Mouse (Mus musculus) heart, embryonic 13.5 days (tissue): ENCODE results near the gene Akap1. TPM values are rescaled to one million over a fixed set of nuclear protein-coding genes. Genes with fewer than 3 reads are reported as not detected.

Experiments used
- ATAC-seq: fragments of 200-750 bp; cut with Nextera tagmentation; 2 replicates; pipeline ENCODE4 v1.8.0; 2017; ENCODE audit warnings: moderate TSS enrichment; ENCODE audit not compliant: insufficient number of reproducible peaks, low FRiP score, low TSS enrichment; ENCODE audit errors: extremely low read depth
- H3K27ac ChIP-seq: fragments of 300-500 bp; sonication (generic); replicated peaks from 2 replicates; pipeline ENCODE4 v1.5.1; 2015; ENCODE audit warnings: moderate library complexity, mild to moderate bottlenecking, inconsistent platforms
- H3K27me3 ChIP-seq: fragments of 300-500 bp; sonication (generic); replicated peaks from 2 replicates; pipeline ENCODE4 v1.6.1; 2015; ENCODE audit warnings: mild to moderate bottlenecking, inconsistent platforms
- H3K36me3 ChIP-seq: fragments of 300-500 bp; sonication (generic); 2 replicates; pipeline ENCODE4 v1.6.1; 2015; ENCODE audit warnings: mild to moderate bottlenecking, inconsistent platforms
- H3K4me1 ChIP-seq: fragments of 300-500 bp; sonication (generic); 2 replicates; pipeline ENCODE4 v1.6.1; 2015; ENCODE audit warnings: inconsistent platforms
- H3K4me2 ChIP-seq: fragments of 300-500 bp; sonication (generic); 2 replicates; pipeline ENCODE4 v1.6.1; 2015; ENCODE audit warnings: inconsistent platforms, mild to moderate bottlenecking, moderate library complexity
- H3K4me3 ChIP-seq: fragments of 300-500 bp; sonication (generic); 2 replicates; pipeline ENCODE4 v1.5.1; 2015; ENCODE audit warnings: moderate library complexity, mild to moderate bottlenecking, inconsistent platforms
- H3K9ac ChIP-seq: fragments of 300-500 bp; sonication (generic); 2 replicates; pipeline ENCODE4 v1.6.1; 2015; ENCODE audit warnings: inconsistent platforms, mild to moderate bottlenecking, moderate library complexity
- H3K9me3 ChIP-seq: fragments of 300-500 bp; sonication (generic); 2 replicates; pipeline ENCODE4 v1.6.1; 2016; ENCODE audit warnings: inconsistent platforms
- WGBS: fragments of 180-500 bp; shearing (Covaris S2); methylation state at CpG from one replicate; pipeline ENCODE4 v1.1.7; 2015; ENCODE audit warnings: mixed read lengths; 5-methylcytosine and 5-hydroxymethylcytosine counted together
- polyA plus RNA-seq: library from polyadenylated mRNA; unstranded; fragments of >200 nt; fragmentation: Nextera tagmentation; extraction: Ambion mirVana; gene quantifications from 2 replicates; pipeline ENCODE4 v1.2.1, GENCODE M21; 2015

Akap1 gene
- polyA plus RNA-seq, 1 experiment from 2014 or later = 31.4 TPM

DNA sequence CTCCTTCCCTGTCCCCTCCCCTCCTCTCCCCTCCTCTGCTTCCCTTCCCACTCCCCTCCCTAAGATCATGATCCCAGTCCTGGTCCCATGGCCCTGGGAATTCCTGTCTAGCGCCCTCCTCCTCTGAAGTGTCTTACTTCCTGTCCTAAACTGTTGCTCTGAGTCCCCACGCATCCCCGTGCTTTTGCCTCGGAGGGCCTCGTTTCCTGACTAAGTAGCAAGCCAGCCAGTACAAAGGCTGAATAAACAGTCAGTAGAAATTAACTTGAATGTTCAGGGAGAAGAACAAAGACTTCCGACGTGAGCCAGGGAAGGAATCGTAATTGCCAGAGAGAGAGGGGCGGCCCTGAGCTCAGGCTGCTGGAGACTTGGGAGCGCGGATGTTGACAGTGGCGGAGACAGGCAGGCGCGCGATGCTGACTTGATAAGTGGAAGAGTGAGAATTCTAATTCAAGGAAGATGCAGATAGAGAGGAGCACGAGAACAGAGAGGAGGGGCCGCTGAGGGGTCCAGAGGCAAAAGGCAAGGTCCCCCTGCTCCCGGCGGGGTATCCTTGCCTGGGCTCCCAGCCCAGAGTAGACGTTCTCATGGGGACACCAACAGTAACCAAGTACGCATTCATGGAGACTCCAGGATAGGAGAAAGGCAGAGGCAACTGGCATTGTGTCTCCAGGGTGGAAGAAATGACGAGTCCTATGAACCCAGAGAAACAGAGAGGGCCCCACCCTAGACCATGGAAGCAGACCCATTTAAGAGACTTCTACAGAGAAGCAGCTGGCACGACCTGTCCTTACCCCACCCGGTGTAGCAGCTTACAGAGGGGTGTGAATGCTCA is 43.4 kb downstream of the Akap1 start:
- 10% methylated on average over 24 of the region's 24 CpGs for WGBS
- Histone ChIP-seq H3K4me1 (peaks cover 23% of the 10 kb centered on the region), H3K27me3 (peaks cover 7% of the 10 kb centered on the region; the same call in 1 of the 2 replicates), H3K9me3 (no peaks in the 10 kb centered on the region), H3K36me3 (no peaks in the 10 kb centered on the region), H3K9ac (peak overlapping the region; percentile 60), H3K4me2 (peak overlapping the region; percentile 64), H3K27ac (peak overlapping the region; percentile 59), H3K4me3 (peak overlapping the region; percentile 35)
- no peak for ATAC-seq

DNA sequence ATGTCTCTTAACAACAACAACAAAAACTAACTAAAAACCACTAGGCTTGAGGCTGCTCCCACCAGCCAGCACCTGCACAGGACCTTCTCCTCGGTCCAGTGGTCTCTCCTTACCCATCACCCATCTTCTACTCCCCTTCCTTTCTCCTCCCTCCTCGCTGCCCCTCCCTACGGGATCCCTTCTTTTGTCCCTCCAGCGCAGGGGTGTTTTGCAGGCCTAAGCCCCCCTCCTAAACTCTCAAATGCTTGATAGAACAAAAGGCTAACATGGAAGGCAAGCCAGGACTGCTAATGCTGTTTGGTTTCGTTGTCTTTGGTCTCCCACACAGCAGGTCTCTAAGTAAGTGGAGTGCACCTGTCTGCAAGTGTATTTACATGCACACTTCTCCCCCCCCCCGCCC is 44.1 kb downstream of the Akap1 start:
- no peak for ATAC-seq
- no peaks in the 10 kb centered on the region for H3K36me3 ChIP-seq
- no peaks in the 10 kb centered on the region for H3K9me3 ChIP-seq
- WGBS = 39% methylated on average over 6 of the region's 6 CpGs
- 0 out of 2 replicates have a peak overlapping the region, but pooled peaks have one; percentile 40 for H3K9ac ChIP-seq
- peak overlapping the region; percentile 64 for H3K4me2 ChIP-seq
- H3K27me3 ChIP-seq = peaks cover 7% of the 10 kb centered on the region; the same call in 1 of the 2 replicates
- H3K4me1 ChIP-seq = peaks cover 23% of the 10 kb centered on the region
- peak overlapping the region; percentile 59 for H3K27ac ChIP-seq
- H3K4me3 ChIP-seq = no peak overlapping the region

DNA sequence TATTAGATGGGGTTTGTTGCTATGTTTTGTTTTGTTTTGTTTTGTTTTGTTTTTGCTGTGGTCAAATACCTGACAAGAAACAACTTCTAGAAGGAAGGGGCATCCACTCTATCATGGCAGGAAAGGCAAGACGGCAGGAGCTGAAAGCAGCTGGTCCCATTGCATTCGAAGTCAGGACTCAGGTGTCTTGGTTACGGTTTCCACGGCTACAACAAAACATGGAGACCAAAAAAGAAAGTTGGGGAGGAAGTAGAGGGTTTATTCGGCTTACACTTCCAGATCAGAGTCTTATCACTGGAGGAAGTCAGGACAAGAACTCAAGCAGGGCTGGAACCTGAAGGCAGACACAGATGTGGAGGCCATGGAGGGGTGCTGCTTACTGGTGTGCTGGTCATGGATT is 47.3 kb downstream of the Akap1 start:
- no peak for ATAC-seq
- Histone ChIP-seq H3K9ac (no peak overlapping the region), H3K27me3 (peaks cover 7% of the 10 kb centered on the region; the same call in 1 of the 2 replicates), H3K4me1 (peaks cover 18% of the 10 kb centered on the region), H3K27ac (no peak overlapping the region), H3K4me3 (no peak overlapping the region), H3K4me2 (no peak overlapping the region), H3K36me3 (no peaks in the 10 kb centered on the region), H3K9me3 (no peaks in the 10 kb centered on the region)
- WGBS = 71% methylated on average over 5 of the region's 5 CpGs

DNA sequence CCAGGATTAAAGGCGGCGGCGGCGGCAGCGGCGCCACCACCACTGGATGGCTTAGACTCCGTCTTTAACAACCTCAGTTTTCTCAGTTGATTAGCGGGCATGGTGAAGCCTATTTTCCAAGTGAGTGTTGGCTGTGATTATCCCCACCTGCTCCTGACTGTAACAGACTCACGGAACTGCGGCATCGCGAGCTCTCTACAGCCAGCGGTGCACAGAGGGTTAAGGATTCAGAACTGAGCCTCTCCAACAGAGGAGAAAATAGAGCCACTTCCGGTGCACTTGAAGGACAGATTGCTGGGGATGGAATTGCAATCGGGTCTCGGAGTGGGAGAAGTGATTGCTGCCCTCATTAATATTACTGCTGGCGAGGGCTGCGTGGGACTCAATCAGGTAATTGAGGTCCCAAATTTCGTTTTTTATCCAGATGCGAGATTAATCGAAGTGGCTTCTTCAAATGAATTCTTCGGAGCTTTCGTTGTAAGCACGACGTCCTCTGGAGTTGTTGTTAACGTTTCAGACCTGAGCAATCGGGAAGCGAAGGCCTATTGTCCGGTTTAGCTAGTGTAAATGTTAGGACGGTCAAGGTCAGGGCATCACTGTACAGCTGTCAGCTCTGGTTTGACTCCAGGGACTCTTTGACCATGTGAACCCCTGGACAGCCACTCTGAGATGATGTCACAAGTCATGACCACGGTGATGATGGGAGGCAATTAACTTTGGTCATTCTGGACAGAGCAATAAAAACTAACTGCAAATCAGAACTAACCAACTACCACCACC is 61.0 kb downstream of the Akap1 start:
- no peaks in the 10 kb centered on the region for H3K36me3 ChIP-seq
- H3K4me2 ChIP-seq = peak overlapping the region; percentile 59
- H3K9me3 ChIP-seq = no peaks in the 10 kb centered on the region
- H3K9ac ChIP-seq = peak overlapping the region; percentile 60
- H3K4me1 ChIP-seq = peaks cover 17% of the 10 kb centered on the region
- peak overlapping the region; percentile 36 for H3K4me3 ChIP-seq
- H3K27ac ChIP-seq = 0 out of 2 replicates have a peak overlapping the region, but pooled peaks have one; percentile 1
- H3K27me3 ChIP-seq = no peaks in the 10 kb centered on the region
- ATAC-seq = no peak
- 37% methylated on average over 31 of the region's 31 CpGs for WGBS

DNA sequence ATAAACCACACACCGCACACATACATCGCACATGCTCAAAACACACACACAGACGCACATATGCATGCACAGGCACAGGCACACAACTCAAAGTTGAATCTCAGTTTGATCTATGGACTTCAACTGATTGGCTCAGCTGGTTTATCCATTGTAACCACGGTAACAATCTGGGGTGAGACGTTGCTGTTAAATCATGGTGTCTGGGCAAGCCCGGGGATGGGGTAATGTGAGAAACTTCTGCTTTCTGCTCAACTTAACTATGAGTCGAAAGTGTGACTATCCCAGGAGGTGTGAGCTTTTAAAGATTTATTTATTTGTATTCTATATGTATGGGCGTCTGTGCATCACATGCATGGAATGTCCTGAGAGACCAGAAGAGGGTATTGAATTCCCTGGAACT is 68.2 kb downstream of the Akap1 start:
- no peaks in the 10 kb centered on the region for H3K36me3 ChIP-seq
- no peak overlapping the region for H3K4me3 ChIP-seq
- H3K27ac ChIP-seq = no peak overlapping the region
- no peak overlapping the region for H3K9ac ChIP-seq
- no peaks in the 10 kb centered on the region for H3K27me3 ChIP-seq
- no peak for ATAC-seq
- H3K4me1 ChIP-seq = peaks cover 5% of the 10 kb centered on the region; the same call in 1 of the 2 replicates
- no peak overlapping the region for H3K4me2 ChIP-seq
- 85% methylated on average over 8 of the region's 8 CpGs for WGBS
- 0 out of 2 replicates have a peak, but pooled peaks cover 3% of the 10 kb centered on the region for H3K9me3 ChIP-seq

DNA sequence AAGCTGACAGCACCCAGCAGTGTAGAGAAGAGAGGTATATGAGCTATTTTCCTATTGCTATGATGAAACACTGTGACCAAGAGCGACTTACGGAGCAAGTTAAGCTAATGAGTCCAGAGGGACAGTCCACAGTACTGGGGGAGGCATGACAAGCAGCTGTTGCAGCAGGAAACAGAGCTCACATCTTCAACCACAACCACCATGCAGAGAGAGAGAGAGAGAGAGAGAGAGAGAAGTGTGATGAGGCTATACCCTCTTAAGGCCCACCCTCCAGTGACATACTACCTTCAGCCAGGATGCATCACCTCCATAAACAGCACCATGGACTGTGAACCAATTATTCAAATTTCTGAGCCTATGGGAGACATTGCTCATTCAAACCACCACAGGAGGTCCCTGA is 74.5 kb downstream of the Akap1 start:
- 0 out of 2 replicates have a peak, but pooled peaks cover 2% of the 10 kb centered on the region for H3K4me1 ChIP-seq
- H3K9ac ChIP-seq = no peak overlapping the region
- 80% methylated on average over 2 of the region's 2 CpGs for WGBS
- no peaks in the 10 kb centered on the region for H3K36me3 ChIP-seq
- H3K9me3 ChIP-seq = no peaks in the 10 kb centered on the region
- no peak overlapping the region for H3K4me2 ChIP-seq
- no peaks in the 10 kb centered on the region for H3K27me3 ChIP-seq
- H3K4me3 ChIP-seq = no peak overlapping the region
- H3K27ac ChIP-seq = no peak overlapping the region
- ATAC-seq = no peak

DNA sequence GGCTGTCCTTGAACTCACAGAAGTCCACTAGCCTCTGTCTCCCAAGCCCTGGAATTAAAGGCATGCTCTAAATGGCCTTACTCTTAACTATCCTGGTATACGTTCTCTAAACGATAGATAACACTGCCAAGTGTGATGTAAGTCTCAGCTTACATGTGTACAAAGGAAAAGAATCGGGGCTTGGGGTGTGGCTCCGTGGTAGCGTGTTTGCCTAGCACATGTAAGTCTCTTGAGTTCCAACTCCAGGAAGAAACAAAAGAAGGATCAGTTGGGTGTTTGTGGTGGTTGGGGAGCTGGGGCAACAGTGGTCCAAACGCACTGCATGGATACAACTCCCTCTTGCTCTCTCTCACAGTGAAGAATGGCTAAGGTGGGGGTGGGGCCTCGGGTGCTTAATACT is 77.6 kb downstream of the Akap1 start:
- no peak overlapping the region for H3K4me2 ChIP-seq
- 69% methylated on average over 7 of the region's 7 CpGs for WGBS
- no peak overlapping the region for H3K9ac ChIP-seq
- H3K4me3 ChIP-seq = no peak overlapping the region
- 0 out of 2 replicates have a peak, but pooled peaks cover 5% of the 10 kb centered on the region for H3K4me1 ChIP-seq
- no peak for ATAC-seq
- H3K9me3 ChIP-seq = no peaks in the 10 kb centered on the region
- no peak overlapping the region for H3K27ac ChIP-seq
- H3K27me3 ChIP-seq = no peaks in the 10 kb centered on the region
- H3K36me3 ChIP-seq = no peaks in the 10 kb centered on the region

DNA sequence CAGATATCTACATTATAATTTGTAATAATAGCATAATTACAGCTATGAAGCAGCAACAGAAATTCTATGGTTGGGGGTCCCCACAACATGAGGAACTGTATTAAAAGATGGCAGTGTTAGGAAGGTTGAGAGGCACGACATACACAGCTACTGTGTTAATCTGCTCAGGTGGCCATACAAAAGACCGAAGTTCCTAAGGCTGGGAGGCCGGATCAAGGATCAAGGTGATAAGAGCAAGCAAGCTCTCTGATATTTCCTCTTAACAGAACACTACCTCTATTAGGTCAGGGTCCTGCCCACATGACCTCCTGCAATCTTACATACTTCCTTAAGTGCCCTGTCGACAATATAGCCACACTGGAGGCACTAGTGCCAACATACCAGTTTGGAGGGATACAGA is 80.9 kb downstream of the Akap1 start:
- Histone ChIP-seq H3K27me3 (no peaks in the 10 kb centered on the region), H3K4me3 (no peak overlapping the region), H3K4me2 (no peak overlapping the region), H3K27ac (no peak overlapping the region), H3K9me3 (no peaks in the 10 kb centered on the region), H3K36me3 (no peaks in the 10 kb centered on the region), H3K9ac (no peak overlapping the region), H3K4me1 (0 out of 2 replicates have a peak, but pooled peaks cover 5% of the 10 kb centered on the region)
- WGBS = 42% methylated on average over 4 of the region's 4 CpGs
- no peak for ATAC-seq

DNA sequence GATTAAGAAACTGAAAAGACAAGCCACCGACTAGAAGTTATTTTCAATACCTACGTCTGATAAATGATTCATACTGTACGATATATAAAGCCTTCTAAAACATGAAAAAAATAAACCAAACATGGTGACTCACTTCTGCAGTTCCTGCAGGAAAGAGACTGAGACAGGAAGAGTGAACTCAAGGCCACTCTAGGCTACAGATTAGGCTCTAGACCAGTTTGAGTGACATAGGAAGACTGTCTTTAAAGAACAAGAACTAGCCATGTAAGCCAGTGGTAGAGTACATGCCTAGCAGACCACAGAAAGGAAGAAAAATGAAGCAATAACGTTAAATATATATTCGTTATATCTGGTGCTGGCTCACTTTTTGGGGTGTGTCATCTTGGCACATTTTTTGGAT is 81.9 kb downstream of the Akap1 start:
- Histone ChIP-seq H3K9me3 (no peaks in the 10 kb centered on the region), H3K36me3 (no peaks in the 10 kb centered on the region)
- WGBS = 74% methylated on average over 5 of the region's 5 CpGs

More for the DNA sequence above, 81.9 kb downstream of the Akap1 start:
- H3K27ac ChIP-seq = no peak overlapping the region
- no peak overlapping the region for H3K4me3 ChIP-seq
- no peak overlapping the region for H3K4me2 ChIP-seq
- no peak overlapping the region for H3K9ac ChIP-seq
- H3K4me1 ChIP-seq = 0 out of 2 replicates have a peak, but pooled peaks cover 5% of the 10 kb centered on the region
- no peak for ATAC-seq
- no peaks in the 10 kb centered on the region for H3K27me3 ChIP-seq
